Mouse (Mus musculus) forebrain, embryonic 11.5 days (tissue): ENCODE data around the gene Them7. TPM values are rescaled to one million over a fixed set of nuclear protein-coding genes. Genes with fewer than 3 reads are reported as not detected.

Source experiments
- ATAC-seq: fragments of 200-750 bp; cut with Nextera tagmentation; replicated peaks from 2 replicates; pipeline ENCODE4 v1.8.0; 2017; ENCODE audit warnings: moderate TSS enrichment; ENCODE audit not compliant: low FRiP score
- DNase-seq: peaks from one replicate; pipeline ENCODE4 v3.0.0-alpha.2; 2017; ENCODE audit warnings: low spot score
- H3K27ac ChIP-seq: fragments of 300-500 bp; sonication (generic); 2 replicates; pipeline ENCODE4 v1.5.1; 2014; ENCODE audit warnings: low read depth, low read length
- H3K27me3 ChIP-seq: fragments of 300-500 bp; sonication (generic); 2 replicates; pipeline ENCODE4 v1.6.1; 2014; ENCODE audit warnings: mild to moderate bottlenecking, low read length, mixed read lengths; ENCODE audit not compliant: control insufficient read depth, insufficient read depth
- H3K36me3 ChIP-seq: fragments of 300-500 bp; sonication (generic); 2 replicates; pipeline ENCODE4 v1.6.1; 2014; ENCODE audit warnings: mild to moderate bottlenecking, low read length, moderate library complexity, mixed read lengths; ENCODE audit not compliant: control insufficient read depth, insufficient read depth
- H3K4me1 ChIP-seq: fragments of 300-500 bp; sonication (generic); replicated peaks from 2 replicates; pipeline ENCODE4 v1.6.1; 2014; ENCODE audit warnings: low read length, mixed read lengths; ENCODE audit not compliant: control insufficient read depth, insufficient read depth
- H3K4me2 ChIP-seq: fragments of 300-500 bp; sonication (generic); 2 replicates; pipeline ENCODE4 v1.6.1; 2014; ENCODE audit warnings: low read depth, mild to moderate bottlenecking, low read length, moderate library complexity, mixed read lengths; ENCODE audit not compliant: severe bottlenecking
- H3K4me3 ChIP-seq: fragments of 300-500 bp; sonication (generic); 2 replicates; pipeline ENCODE4 v1.5.1; 2014; ENCODE audit warnings: low read depth, low read length
- H3K9ac ChIP-seq: fragments of 300-500 bp; sonication (generic); 2 replicates; pipeline ENCODE4 v1.6.1; 2014; ENCODE audit warnings: low read length
- H3K9me3 ChIP-seq: fragments of 300-500 bp; sonication (generic); 2 replicates; pipeline ENCODE4 v1.6.1; 2016; ENCODE audit warnings: low read length, mixed read lengths; ENCODE audit not compliant: control insufficient read depth
- WGBS: fragments of 180-500 bp; shearing (Covaris S2); extraction: QIAGEN DNeasy Blood & Tissue Kit; methylation state at CpG from one replicate; pipeline ENCODE4 v1.1.7; 2014; 5-methylcytosine and 5-hydroxymethylcytosine counted together
- polyA plus RNA-seq: library from polyadenylated mRNA; unstranded; fragments of >200 nt; fragmentation: Nextera tagmentation; extraction: Ambion mirVana; gene quantifications from 2 replicates; pipeline ENCODE4 v1.2.1, GENCODE M21; 2014

Gene Them7
- polyA plus RNA-seq, 1 experiment from 2014 or later, result 0.16 TPM

DNA sequence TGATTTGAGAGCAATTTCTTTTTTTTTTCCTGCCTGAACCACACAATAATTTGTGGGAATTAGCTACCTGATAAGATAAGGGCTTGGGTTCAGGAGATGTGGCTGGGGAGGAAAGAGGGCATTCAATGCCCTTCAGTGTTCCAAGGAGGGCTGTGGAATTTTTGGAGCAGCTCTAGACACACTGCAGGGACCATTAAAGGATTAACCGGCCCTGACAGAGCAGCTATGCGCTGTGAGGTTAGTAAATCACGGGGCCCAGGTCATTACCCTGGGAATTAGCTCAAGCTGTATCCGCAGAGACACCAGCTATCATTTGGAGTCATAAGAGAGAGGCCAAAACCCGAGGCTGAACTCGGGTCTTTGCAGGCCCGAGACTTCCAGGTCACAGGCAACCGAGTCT, 24.0 kb upstream of the Them7 start:
- H3K4me2 ChIP-seq, result no peak overlapping the region
- no peaks in the 10 kb centered on the region for H3K9me3 ChIP-seq
- no peaks in the 10 kb centered on the region for H3K27me3 ChIP-seq
- DNase-seq, result no peak
- 41% methylated on average over 8 of the region's 8 CpGs for WGBS
- no peaks in the 10 kb centered on the region for H3K4me1 ChIP-seq
- H3K9ac ChIP-seq, result no peak overlapping the region
- H3K36me3 ChIP-seq, result no peaks in the 10 kb centered on the region
- no peak for ATAC-seq
- no peak overlapping the region for H3K27ac ChIP-seq
- no peak overlapping the region for H3K4me3 ChIP-seq

DNA sequence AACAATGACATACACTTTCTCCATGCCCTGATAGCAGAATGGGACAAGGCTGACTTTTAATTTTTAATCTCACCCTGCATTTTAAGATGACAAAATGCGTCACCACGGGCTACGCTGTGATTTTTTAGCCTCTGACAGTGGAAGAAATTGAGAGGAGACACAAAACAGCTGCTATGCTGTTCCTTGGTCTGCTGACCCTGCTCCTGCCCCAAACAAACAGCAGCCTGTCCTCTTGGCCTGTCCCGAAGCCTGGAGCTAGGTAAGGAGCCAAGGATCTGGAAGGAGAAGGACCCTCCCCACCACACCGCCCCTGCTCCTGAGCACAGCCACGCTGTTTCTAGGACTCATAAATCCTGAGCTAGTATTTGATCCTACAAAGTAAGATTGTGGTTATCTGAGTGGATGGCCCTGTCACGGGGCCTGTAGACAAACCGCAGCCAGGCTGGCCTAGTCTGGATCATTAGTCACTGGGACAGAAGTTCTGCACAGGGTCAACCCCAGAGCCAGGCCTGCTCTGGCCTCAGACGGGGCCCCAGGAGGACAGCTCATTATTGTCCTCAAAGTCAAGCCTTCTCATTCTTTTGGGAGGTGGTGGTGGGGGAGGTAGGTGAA, 17.5 kb upstream of the Them7 start:
- Histone ChIP-seq H3K4me1 (no peaks in the 10 kb centered on the region), H3K27me3 (no peaks in the 10 kb centered on the region), H3K9ac (no peak overlapping the region), H3K9me3 (no peaks in the 10 kb centered on the region), H3K4me3 (no peak overlapping the region), H3K27ac (no peak overlapping the region), H3K4me2 (no peak overlapping the region), H3K36me3 (no peaks in the 10 kb centered on the region)
- DNase-seq, result no peak
- no peak for ATAC-seq
- 82% methylated on average over 9 of the region's 9 CpGs for WGBS

DNA sequence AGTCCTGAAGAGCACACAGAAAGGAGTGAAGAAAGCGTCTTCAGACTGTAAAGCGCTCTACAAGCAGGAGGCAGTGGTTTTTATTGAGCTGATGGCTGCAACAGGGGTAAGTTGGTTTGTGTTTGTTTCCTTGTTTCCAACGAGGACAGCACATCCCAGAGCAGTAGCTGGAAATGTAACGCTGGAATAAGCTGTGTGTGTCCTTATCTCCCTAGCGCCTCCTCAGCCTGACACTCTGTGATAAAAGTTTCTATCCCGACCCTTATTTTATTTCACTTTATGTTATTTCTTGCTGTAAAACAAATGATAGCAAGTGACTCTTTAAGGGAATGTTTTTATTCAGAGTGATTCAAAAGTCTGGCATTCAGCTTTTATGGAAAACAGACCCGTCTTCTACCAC, 11.3 kb upstream of the Them7 start:
- no peaks in the 10 kb centered on the region for H3K36me3 ChIP-seq
- no peak overlapping the region for H3K4me2 ChIP-seq
- ATAC-seq, result no peak
- H3K27me3 ChIP-seq, result no peaks in the 10 kb centered on the region
- WGBS, result 76% methylated on average over 7 of the region's 7 CpGs
- H3K4me1 ChIP-seq, result no peaks in the 10 kb centered on the region
- no peak overlapping the region for H3K9ac ChIP-seq
- no peak overlapping the region for H3K27ac ChIP-seq
- no peak for DNase-seq
- H3K4me3 ChIP-seq, result no peak overlapping the region
- no peaks in the 10 kb centered on the region for H3K9me3 ChIP-seq

DNA sequence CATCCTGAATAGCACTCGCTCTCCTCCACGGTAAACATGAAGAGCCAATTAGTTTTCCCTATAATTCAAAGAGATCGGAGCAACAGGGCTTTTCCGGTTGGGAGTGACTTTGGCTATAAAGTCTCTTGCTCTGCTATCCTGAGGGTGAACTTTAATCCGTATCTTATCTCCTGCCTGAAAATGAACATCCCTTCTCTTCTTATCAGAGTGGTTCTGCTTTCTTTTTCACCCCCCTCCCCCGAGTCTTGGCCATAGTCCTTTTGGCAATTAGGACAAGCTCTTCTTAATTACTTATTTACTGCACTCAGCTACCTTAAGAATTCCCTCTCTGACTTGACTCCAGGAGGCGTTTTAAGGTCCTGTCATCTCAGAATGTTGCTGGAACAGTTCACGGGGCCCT, 8.2 kb upstream of the Them7 start:
- ATAC-seq (no peak), DNase-seq (no peak)
- Histone ChIP-seq H3K9ac (no peak overlapping the region), H3K27ac (no peak overlapping the region), H3K4me1 (no peaks in the 10 kb centered on the region), H3K36me3 (no peaks in the 10 kb centered on the region), H3K9me3 (no peaks in the 10 kb centered on the region), H3K4me3 (no peak overlapping the region), H3K4me2 (no peak overlapping the region), H3K27me3 (no peaks in the 10 kb centered on the region)
- 52% methylated on average over 8 of the region's 8 CpGs for WGBS

DNA sequence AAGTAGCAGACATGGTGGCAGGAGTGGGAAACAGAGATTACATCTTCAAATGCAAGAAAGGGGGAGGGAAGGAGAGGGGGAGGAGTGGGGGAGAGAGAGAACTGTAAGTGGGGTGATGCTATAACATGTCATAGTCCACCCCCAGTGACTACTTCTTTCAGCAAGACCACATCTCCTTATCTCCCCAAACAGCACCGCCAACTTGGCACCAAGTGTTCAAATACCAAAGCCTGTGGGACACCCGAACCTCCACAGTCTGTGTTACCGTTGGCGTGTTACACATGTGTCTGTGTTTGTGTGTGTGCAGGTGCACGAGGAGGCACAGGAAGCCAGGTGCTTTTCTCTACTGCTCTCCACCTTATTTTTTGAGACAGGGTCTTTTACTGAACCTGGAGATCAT, 4.9 kb upstream of the Them7 start:
- Histone ChIP-seq H3K27ac (no peak overlapping the region), H3K4me1 (peaks cover 2% of the 10 kb centered on the region; the same call in 1 of the 2 replicates), H3K27me3 (peaks cover 1% of the 10 kb centered on the region; the same call in 1 of the 2 replicates), H3K4me3 (no peak overlapping the region), H3K4me2 (no peak overlapping the region), H3K9me3 (no peaks in the 10 kb centered on the region), H3K36me3 (no peaks in the 10 kb centered on the region), H3K9ac (no peak overlapping the region)
- WGBS, result 90% methylated on average over 5 of the region's 5 CpGs
- DNase-seq, result no peak
- ATAC-seq, result no peak

DNA sequence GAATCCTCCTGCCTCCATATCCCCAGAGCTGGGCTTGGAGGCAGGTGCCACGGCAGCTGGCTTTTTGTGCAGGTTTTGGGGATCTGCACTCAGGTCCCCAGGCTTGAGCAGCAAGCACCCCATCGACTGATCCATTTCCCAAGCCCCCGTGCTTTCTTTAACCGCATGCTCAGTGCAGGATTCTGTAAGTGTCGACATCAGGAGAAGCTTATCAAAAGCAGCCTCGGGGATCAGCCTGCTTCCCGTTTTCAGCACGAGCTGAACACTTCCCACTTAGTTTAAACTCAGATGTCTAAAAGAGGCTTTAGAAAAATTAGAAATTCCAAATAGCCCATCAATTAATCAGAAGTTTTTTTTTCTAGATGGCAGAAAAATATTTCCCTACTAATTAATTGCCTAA, 4.5 kb upstream of the Them7 start:
- no peak for DNase-seq
- Histone ChIP-seq H3K4me3 (no peak overlapping the region), H3K9me3 (no peaks in the 10 kb centered on the region), H3K27me3 (peaks cover 3% of the 10 kb centered on the region; the same call in 1 of the 2 replicates), H3K4me1 (peaks cover 3% of the 10 kb centered on the region; the same call in 1 of the 2 replicates), H3K36me3 (no peaks in the 10 kb centered on the region), H3K9ac (no peak overlapping the region), H3K27ac (no peak overlapping the region), H3K4me2 (no peak overlapping the region)
- ATAC-seq, result no peak
- 73% methylated on average over 8 of the region's 8 CpGs for WGBS

DNA sequence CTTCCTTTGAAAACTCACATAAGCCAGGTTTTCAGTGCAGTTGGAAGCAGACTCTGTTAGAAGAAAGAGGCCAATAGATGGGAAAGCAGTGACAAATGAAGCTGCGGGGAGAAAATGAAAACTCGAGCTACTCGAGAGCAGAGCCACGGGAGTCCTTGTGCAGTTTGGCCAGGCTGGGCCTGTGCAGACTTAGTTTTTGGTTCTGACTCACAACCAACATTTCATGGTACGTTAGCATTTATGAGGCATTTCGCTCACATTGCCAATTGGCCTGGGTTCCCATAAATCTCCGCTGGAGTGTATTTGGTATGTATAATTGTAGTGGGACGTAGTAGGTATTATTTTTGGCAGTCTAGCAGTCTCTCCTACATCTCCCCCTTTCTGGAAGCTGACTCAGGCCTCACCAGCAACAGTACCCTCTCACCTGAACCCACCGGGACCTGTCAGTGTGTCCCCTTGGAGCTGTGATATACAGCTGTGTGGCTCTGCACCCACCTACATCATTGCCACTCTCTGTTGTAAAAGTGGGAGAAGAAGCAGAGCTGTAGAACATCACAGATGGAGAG, 3.3 kb upstream of the Them7 start:
- H3K27me3 ChIP-seq, result peaks cover 8% of the 10 kb centered on the region; the same call in 1 of the 2 replicates
- H3K4me1 ChIP-seq, result peaks cover 3% of the 10 kb centered on the region; the same call in 1 of the 2 replicates
- no peak overlapping the region for H3K4me3 ChIP-seq
- no peaks in the 10 kb centered on the region for H3K36me3 ChIP-seq
- ATAC-seq (no peak), DNase-seq (no peak)
- WGBS, result 88% methylated on average over 9 of the region's 9 CpGs
- no peak overlapping the region for H3K4me2 ChIP-seq
- H3K9me3 ChIP-seq, result no peaks in the 10 kb centered on the region
- no peak overlapping the region for H3K9ac ChIP-seq
- no peak overlapping the region for H3K27ac ChIP-seq

DNA sequence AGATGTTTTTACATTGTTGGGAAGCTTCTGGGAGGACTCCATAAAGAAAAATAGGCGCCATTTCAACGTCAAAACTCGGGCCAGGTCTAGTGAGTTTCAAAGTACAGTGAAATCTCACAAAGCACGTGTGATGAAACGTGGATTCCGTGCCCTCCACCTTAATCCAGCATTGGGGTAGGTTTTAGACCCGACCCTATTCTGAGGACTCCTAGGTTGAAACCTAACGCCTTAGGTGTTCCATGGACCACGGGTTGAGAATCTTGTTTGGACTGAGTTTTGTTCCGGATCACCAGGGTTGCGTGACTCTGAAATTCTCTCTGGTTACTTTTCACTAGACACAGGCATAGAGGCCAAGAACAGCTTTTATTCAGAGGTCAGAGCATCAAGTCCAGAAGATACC, 514 bp upstream of the Them7 start:
- Histone ChIP-seq H3K27me3 (peaks cover 8% of the 10 kb centered on the region; the same call in 1 of the 2 replicates), H3K4me2 (no peak overlapping the region), H3K4me3 (no peak overlapping the region), H3K4me1 (peaks cover 3% of the 10 kb centered on the region; the same call in 1 of the 2 replicates), H3K9me3 (no peaks in the 10 kb centered on the region), H3K9ac (no peak overlapping the region), H3K36me3 (no peaks in the 10 kb centered on the region), H3K27ac (no peak overlapping the region)
- DNase-seq (no peak), ATAC-seq (no peak)
- WGBS, result 88% methylated on average over 11 of the region's 11 CpGs

DNA sequence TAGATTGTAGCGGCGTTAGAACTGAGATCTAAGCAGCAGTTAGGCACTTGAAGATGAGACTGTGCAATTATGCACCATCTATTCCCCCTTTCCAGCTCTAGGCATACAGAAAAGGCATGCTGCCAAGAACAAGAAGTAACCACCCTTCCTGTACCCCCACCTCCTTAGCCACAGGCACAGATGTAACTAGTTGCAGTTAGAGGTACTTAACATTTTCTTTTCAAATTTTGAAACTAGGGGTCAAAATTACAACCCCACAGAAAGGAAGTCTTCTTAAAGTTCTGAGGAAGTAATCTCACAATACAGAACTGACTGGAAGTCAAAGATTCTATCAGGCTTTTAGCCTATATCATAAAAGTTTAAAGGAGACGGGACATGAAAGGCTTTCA, 861 bp downstream of the Them7 start:
- no peak overlapping the region for H3K4me2 ChIP-seq
- peaks cover 3% of the 10 kb centered on the region; the same call in 1 of the 2 replicates for H3K4me1 ChIP-seq
- peaks cover 8% of the 10 kb centered on the region; the same call in 1 of the 2 replicates for H3K27me3 ChIP-seq
- no peaks in the 10 kb centered on the region for H3K36me3 ChIP-seq
- WGBS, result 50% methylated on average over 3 of the region's 3 CpGs
- H3K9ac ChIP-seq, result no peak overlapping the region
- H3K9me3 ChIP-seq, result no peaks in the 10 kb centered on the region
- ATAC-seq (no peak), DNase-seq (no peak)
- no peak overlapping the region for H3K27ac ChIP-seq
- no peak overlapping the region for H3K4me3 ChIP-seq
